Mouse (Mus musculus): ENCODE measurements around the gene Naa15. TPM values are rescaled to one million over a fixed set of nuclear protein-coding genes. Genes with fewer than 3 reads are reported as not detected.
"Not testable (repeated sequence)": the region's sequence is repeated elsewhere in the genome, so short reads cannot be mapped to it uniquely, and the experiment has no call there.

The Naa15 gene
- polyA plus RNA-seq, 1 experiment, result 0.77 TPM

DNA sequence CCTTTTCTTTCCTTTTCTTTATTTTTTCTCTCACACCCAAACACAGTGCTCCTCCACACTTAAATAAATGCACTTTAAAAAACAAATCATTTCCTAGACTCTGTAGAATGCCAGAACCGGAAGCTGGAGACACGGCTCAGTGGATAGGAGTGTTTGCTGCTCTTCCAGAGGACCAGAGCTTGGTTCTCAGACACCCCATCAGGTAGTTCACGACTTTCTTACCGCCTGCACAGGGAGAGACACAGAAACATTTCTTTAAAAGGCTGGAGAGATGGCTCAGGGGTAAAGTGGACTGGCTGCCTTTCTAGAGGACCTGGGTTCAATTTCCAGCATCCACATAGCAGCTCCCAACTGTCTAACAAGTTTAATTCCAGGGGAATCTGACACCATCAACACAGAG is 15.4 kb upstream of the Naa15 start:
- Histone ChIP-seq H3K4me1 (ENCODE audit: control insufficient read depth, insufficient read depth, insufficient read length, low read length) (peaks cover 2% of the 10 kb centered on the region; the same call in 1 of the 2 replicates), H3K4me3 (ENCODE audit: low read depth, low read length) (no peak overlapping the region), H3K27ac (ENCODE audit: insufficient read depth, low read depth, low read length) (no peak overlapping the region), H3K36me3 (ENCODE audit: control insufficient read depth, insufficient read depth, low read length) (peaks cover 11% of the 10 kb centered on the region), H3K27me3 (ENCODE audit: control insufficient read depth, insufficient read depth, low read length) (0 out of 2 replicates have a peak, but pooled peaks cover 7% of the 10 kb centered on the region)
- 59% methylated on average over 4 of the region's 4 CpGs for WGBS
- TF ChIP-seq POLR2A (IDR thresholded peaks at IDR 0.05; ENCODE audit: low read depth, low read length), result no peak

DNA sequence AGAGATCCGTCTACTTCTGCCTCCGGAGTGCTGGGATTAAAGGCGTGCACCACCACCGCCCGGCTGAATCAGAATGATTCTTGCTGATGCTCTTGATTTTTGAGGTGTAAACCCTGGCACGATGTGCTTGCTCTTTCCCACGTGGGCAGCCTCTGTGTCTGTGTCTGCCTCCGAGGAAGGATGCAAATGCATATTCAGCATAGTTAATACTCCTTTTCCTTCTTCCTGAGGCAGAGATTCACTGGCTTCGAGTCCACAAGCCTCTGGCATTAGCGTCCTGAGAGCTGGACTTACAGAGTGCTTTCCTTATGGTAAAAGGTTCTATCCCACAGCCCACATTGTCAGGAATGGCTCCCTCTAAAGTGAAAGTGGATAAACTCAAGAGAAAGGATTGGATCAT is 14.3 kb upstream of the Naa15 start:
- 59% methylated on average over 10 of the region's 10 CpGs for WGBS
- 0 out of 2 replicates have a peak, but pooled peaks cover 5% of the 10 kb centered on the region for H3K27me3 ChIP-seq (ENCODE audit: control insufficient read depth, insufficient read depth, low read length)
- no peak overlapping the region for H3K27ac ChIP-seq (ENCODE audit: insufficient read depth, low read depth, low read length)
- H3K36me3 ChIP-seq (ENCODE audit: control insufficient read depth, insufficient read depth, low read length), result peaks cover 11% of the 10 kb centered on the region
- no peak overlapping the region for H3K4me3 ChIP-seq (ENCODE audit: low read depth, low read length)
- peaks cover 2% of the 10 kb centered on the region; the same call in 1 of the 2 replicates for H3K4me1 ChIP-seq (ENCODE audit: control insufficient read depth, insufficient read depth, insufficient read length, low read length)
- TF ChIP-seq POLR2A (IDR thresholded peaks at IDR 0.05; ENCODE audit: low read depth, low read length), result no peak
- TF ChIP-seq CTCF (IDR thresholded peaks at IDR 0.05; ENCODE audit: extremely low read depth, insufficient read length, insufficient replicate concordance, low read depth, low read length), result no peak

DNA sequence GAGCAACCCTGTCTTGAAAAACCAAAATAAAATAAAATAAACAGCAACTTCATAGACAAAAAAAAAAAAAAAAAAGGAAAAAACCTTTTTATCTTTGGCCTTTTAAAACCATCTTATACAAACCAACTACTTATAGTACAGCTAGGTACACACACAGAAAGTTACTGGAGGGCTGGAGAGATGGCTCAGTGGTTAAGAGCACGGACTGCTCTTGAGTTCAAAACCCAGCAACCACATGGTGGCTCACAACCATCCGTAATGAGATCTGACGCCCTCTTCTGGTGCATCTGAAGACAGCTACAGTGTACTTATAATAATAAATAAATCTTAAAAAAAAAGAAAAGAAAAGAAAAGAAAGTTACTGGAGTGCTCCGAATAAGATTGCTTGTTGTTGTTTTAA is 12.9 kb upstream of the Naa15 start:
- not testable (repeated sequence) for H3K27me3 ChIP-seq (ENCODE audit: control insufficient read depth, insufficient read depth, low read length); H3K4me3 ChIP-seq (ENCODE audit: low read depth, low read length); H3K4me1 ChIP-seq (ENCODE audit: control insufficient read depth, insufficient read depth, insufficient read length, low read length); H3K27ac ChIP-seq (ENCODE audit: insufficient read depth, low read depth, low read length)
- WGBS, result 72% methylated on average over 4 of the region's 4 CpGs
- H3K36me3 ChIP-seq (ENCODE audit: control insufficient read depth, insufficient read depth, low read length), result peaks cover 20% of the 10 kb centered on the region

DNA sequence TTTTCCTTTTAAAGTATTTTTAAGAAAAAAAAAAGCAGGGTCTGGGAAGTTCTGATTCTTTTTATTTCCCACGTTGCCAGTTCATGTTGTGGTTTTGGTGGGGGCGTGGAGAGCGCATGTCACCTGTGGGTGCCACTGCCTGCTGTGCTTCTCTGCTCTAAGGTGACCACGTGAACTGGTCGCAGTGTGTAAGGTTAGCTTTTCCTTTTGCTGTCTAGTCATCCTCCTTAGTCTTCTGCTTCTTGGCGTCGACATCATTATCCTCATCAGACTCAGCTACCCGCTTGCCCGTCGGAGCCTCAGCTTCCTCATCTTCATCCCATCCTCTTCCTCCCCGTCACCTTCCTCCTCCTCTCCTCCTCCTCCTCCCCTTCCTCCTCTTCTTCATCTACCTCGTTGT is 12.3 kb upstream of the Naa15 start:
- H3K27ac ChIP-seq (ENCODE audit: insufficient read depth, low read depth, low read length), result no peak overlapping the region
- no peak for TF ChIP-seq POLR2A (IDR thresholded peaks at IDR 0.05; ENCODE audit: low read depth, low read length)
- no peak for TF ChIP-seq CTCF (IDR thresholded peaks at IDR 0.05; ENCODE audit: extremely low read depth, insufficient read length, insufficient replicate concordance, low read depth, low read length)
- WGBS, result 90% methylated on average over 12 of the region's 12 CpGs
- H3K4me1 ChIP-seq (ENCODE audit: control insufficient read depth, insufficient read depth, insufficient read length, low read length), result no peaks in the 10 kb centered on the region
- H3K4me3 ChIP-seq (ENCODE audit: low read depth, low read length), result no peak overlapping the region
- 0 out of 2 replicates have a peak, but pooled peaks cover 2% of the 10 kb centered on the region for H3K27me3 ChIP-seq (ENCODE audit: control insufficient read depth, insufficient read depth, low read length)
- peaks cover 20% of the 10 kb centered on the region for H3K36me3 ChIP-seq (ENCODE audit: control insufficient read depth, insufficient read depth, low read length)

DNA sequence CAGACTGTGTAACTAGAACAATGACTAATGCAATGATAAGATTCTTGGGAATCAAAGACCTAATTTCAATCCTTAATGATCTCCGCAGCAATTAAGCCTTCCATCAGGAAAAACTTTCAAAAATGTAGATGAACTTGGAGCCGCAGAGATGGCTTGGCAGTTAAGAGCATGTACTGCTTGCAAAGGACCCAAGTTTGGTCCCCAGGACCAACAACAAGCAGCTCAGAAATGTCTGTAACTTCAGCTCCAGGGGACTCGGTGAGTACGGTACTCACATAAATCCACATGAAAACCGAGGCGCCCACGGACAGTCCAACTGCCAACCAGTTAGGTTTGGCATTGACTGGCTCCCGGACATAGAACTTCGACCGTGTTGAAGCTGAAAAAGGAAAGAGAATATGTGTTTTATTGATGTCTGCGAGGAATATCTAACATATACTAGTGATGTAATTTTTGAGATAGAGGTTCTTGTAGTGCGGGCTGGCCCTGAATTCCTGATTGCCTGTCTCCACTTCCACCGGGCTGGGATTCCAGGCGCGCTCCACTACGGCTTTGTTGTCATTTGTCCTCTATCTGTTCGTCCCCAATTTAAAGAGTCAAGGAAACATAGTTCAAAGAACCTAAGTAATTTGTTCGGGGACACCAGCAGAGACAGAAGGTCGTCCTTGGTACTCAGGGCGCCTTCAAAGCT is 6.9 kb upstream of the Naa15 start:
- Histone ChIP-seq H3K27me3 (ENCODE audit: control insufficient read depth, insufficient read depth, low read length) (no peaks in the 10 kb centered on the region), H3K4me1 (ENCODE audit: control insufficient read depth, insufficient read depth, insufficient read length, low read length) (no peaks in the 10 kb centered on the region), H3K36me3 (ENCODE audit: control insufficient read depth, insufficient read depth, low read length) (peaks cover 20% of the 10 kb centered on the region), H3K4me3 (ENCODE audit: low read depth, low read length) (peak overlapping the region; percentile 94), H3K27ac (ENCODE audit: insufficient read depth, low read depth, low read length) (peak overlapping the region; percentile 65; the same call in 1 of the 2 replicates)
- no peak for TF ChIP-seq POLR2A (IDR thresholded peaks at IDR 0.05; ENCODE audit: low read depth, low read length)
- TF ChIP-seq CTCF (IDR thresholded peaks at IDR 0.05; ENCODE audit: extremely low read depth, insufficient read length, insufficient replicate concordance, low read depth, low read length), result no peak
- WGBS, result 12% methylated on average over 20 of the region's 20 CpGs

DNA sequence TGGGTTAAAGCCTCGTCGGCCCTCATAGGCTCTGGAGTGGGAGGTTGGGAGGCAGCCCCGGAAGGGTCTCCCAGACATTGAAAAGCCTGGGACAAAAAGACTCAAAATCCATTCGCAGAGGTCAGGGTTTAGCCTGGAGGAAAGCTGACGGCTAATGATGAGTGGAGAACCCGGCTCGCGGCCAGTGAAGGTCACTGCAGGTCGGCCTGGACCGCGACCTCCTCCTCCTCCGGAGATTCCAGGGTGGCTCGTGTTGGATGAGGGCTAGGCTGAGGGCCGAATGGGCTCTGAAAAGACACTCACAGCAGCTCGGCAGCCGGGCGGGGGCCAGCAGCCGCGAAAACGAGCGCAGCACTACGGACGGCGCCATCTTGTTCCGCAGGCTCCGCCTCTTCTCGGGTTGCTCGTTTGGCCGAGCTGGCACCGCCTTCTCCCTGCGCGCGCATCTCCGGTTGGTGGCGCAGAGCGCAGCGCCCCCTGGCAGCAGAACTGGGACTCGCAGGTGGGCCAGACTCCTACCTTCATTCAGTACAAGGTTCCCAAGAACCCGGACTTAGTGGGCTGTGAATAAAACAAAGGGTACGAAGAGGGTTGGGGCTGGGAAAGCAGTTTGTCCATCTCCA is 6.3 kb upstream of the Naa15 start, which contains the start of gene Ndufc1:
Gene Ndufc1, minus strand, starts transcription at position 428 of the 623 bp plus-strand sequence.
- Histone ChIP-seq H3K27ac (ENCODE audit: insufficient read depth, low read depth, low read length) (peak within 1 kb of the TSS; percentile 65), H3K27me3 (ENCODE audit: control insufficient read depth, insufficient read depth, low read length) (no peaks in the 10 kb centered on the region), H3K4me1 (ENCODE audit: control insufficient read depth, insufficient read depth, insufficient read length, low read length) (no peaks in the 10 kb centered on the region), H3K4me3 (ENCODE audit: low read depth, low read length) (peak within 1 kb of the TSS; percentile 94), H3K36me3 (ENCODE audit: control insufficient read depth, insufficient read depth, low read length) (peaks cover 17% of the 10 kb centered on the region)
- TF ChIP-seq CTCF (IDR thresholded peaks at IDR 0.05; ENCODE audit: extremely low read depth, insufficient read length, insufficient replicate concordance, low read depth, low read length) (peak; percentile 98), POLR2A (IDR thresholded peaks at IDR 0.05; ENCODE audit: low read depth, low read length) (peak; percentile 87)
- WGBS, result under 1% methylated on average over 40 of the region's 40 CpGs

DNA sequence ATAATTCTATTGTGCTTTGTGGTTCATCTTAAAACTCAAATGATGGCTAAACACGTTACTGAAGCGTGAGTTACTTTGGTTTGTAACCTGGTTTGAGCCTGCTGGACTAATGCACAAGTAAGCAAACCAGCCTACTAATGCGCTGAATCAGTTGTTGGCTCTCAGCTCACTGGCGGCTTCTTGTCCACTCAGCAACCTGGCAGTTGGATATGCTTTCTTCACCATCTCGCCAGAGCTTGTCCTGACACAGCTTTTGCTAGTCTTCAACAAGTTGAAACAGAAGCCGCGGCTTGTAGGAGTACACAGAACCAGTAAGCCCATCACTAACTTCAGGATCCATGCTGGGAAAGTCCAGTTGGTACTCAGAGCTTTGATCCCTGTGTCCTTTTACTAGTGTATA is 2.5 kb upstream of the Naa15 start:
- WGBS, result 93% methylated on average over 7 of the region's 7 CpGs
- Histone ChIP-seq H3K4me3 (ENCODE audit: low read depth, low read length) (no peak overlapping the region), H3K36me3 (ENCODE audit: control insufficient read depth, insufficient read depth, low read length) (no peaks in the 10 kb centered on the region), H3K4me1 (ENCODE audit: control insufficient read depth, insufficient read depth, insufficient read length, low read length) (peaks cover 3% of the 10 kb centered on the region; the same call in 1 of the 2 replicates), H3K27ac (ENCODE audit: insufficient read depth, low read depth, low read length) (no peak overlapping the region), H3K27me3 (ENCODE audit: control insufficient read depth, insufficient read depth, low read length) (no peaks in the 10 kb centered on the region)
- TF ChIP-seq CTCF (IDR thresholded peaks at IDR 0.05; ENCODE audit: extremely low read depth, insufficient read length, insufficient replicate concordance, low read depth, low read length), result no peak
- TF ChIP-seq POLR2A (IDR thresholded peaks at IDR 0.05; ENCODE audit: low read depth, low read length), result no peak
